Mouse (Mus musculus): Measurements from ENCODE around the gene P2ry10b. TPM values are rescaled to one million over a fixed set of nuclear protein-coding genes. Genes with fewer than 3 reads are reported as not detected.

The P2ry10b gene
- 1.9 TPM for polyA plus RNA-seq (2014; fragmentation: Illumina TruSeq; extraction: RNeasy Lipid Tissue Mini Kit (QIAGEN cat#74804); ENCODE audit: low replicate concordance)

DNA sequence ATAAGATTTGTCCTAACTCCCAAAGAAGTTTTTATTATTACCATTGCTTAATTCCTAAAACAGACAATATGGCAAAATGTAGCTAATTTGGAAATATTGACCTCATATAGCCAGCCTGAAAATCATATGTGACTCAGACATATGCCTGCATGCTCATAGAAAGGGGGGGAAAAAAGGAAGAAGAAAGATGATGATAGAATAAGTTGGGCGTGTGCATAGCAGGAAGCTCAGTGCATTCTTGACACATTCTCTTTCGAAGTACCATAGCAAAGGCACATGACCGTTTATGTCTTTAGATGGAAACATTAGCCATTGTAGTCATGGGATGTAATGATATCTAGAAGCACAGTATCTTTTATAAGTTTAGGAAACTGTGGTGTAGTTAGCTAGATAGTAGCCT lies at the start of gene P2ry10b:
P2ry10b (plus strand) TSS at position 247 of the 400 bp plus-strand sequence.

Other genes with a start within 250 kb of the P2ry10b start
- gene Lpar4, start 228.3 kb upstream of the P2ry10b start, polyA plus RNA-seq (2014; fragmentation: Illumina TruSeq; extraction: RNeasy Lipid Tissue Mini Kit (QIAGEN cat#74804); ENCODE audit: low replicate concordance), result 0.78 TPM
- gene P2ry10, start 60.4 kb upstream of the P2ry10b start, polyA plus RNA-seq (2014; fragmentation: Illumina TruSeq; extraction: RNeasy Lipid Tissue Mini Kit (QIAGEN cat#74804); ENCODE audit: low replicate concordance), result 10.1 TPM
- gene Gpr174, start 107.0 kb downstream of the P2ry10b start, polyA plus RNA-seq (2014; fragmentation: Illumina TruSeq; extraction: RNeasy Lipid Tissue Mini Kit (QIAGEN cat#74804); ENCODE audit: low replicate concordance), result 3.1 TPM